Mouse (Mus musculus) lung, postnatal 0 days (tissue): ENCODE results near the gene Myadm.

ENCODE experiments used
- CTCF ChIP-seq: IDR thresholded peaks from 2 replicates; pipeline ENCODE4 v1.5.1; 2016; ENCODE audit warnings: antibody characterized with exemption, mild to moderate bottlenecking
- EP300 ChIP-seq: IDR thresholded peaks from 2 replicates; pipeline ENCODE4 v1.6.1; 2016; ENCODE audit warnings: antibody characterized with exemption, mild to moderate bottlenecking, control low read depth

DNA sequence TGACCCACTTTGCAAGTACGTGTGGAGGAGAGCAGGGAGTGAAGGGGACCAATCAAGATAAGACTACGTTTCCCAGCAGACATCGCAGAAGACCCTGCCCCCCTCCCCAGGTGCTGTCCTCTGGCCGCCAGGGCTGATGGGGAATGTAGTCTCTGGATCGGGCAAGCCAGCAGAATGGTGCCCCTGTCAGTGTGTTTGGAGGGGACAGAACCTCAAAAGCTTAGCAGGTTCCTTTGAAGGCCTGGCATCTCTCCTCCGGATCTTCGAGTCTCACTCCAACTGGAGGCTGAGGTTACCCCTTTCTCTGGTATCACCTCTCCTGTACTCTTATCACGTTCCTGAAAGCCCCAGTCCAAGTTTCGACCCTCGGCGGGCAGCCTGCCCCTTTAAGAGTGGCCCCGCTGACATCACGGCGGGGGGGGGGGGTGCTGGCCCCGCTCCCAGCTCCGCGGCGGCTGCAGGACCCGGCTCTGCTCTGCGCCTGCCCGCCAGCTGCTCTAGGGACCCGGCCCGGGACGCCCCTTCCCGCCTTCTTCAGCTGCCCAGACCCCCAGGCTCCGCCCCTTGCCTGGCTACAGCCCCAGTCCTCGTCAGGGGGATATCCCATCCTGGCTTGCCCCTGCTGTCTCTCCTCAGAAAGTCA is 42.8 kb downstream of the Myadm start:
- no peak for TF ChIP-seq CTCF
- no peak for TF ChIP-seq EP300
